ENCODE assay signal across 8 mouse cellular contexts in the genomic region with DNA sequence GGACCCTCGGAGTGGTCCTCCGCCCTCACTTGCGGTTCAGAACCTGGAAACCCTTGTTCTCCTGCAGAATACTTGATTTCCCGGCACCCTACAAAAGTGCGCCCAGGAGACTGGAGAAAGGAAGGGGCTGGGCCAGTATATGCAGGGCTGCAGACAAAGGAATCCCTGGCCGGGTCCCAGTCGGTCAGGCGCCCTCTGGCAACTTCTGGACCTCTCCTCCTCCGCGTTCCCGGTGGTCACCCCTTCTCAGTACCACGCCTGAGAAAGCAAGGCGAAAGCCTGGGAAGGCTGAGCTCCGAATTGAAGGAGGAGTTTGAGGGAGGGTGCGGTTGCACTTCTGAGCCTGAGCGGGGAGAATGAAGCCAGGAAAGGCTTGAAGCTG.
DNase-seq lines count a peak whose midpoint lies in the region; ATAC-seq and TF ChIP-seq lines count a peak whose summit lies in the region.

No protein-coding gene starts in this region.

- H3K9me3 ChIP-seq in heart, embryonic 11.5 days (replicated peaks; ENCODE audit: control insufficient read depth, low read length): no peaks in the 10 kb centered on the region

- TF ChIP-seq CTCF in brain, embryonic 14.5 days (IDR thresholded peaks at IDR 0.05; ENCODE audit: borderline replicate concordance, extremely low read depth, insufficient read depth, insufficient read length): no peak

- peak overlapping the region; percentile 72 for H3K9ac ChIP-seq in heart, embryonic 11.5 days (ENCODE audit: low read depth, low read length)

- H3K4me3 ChIP-seq in heart, embryonic 11.5 days (ENCODE audit: low read depth, low read length): peak overlapping the region; percentile 41

- H3K27ac ChIP-seq in heart, embryonic 11.5 days (ENCODE audit: low read depth, low read length): no peak overlapping the region

- H3K4me1 ChIP-seq in heart, embryonic 11.5 days (ENCODE audit: control insufficient read depth, insufficient read depth, low read length): no peaks in the 10 kb centered on the region

- peak; percentile 61 for ATAC-seq in heart, embryonic 11.5 days (replicated peaks; ENCODE audit: insufficient number of reproducible peaks, low FRiP score, low TSS enrichment)

- peak; percentile 36 for DNase-seq in ES-CJ7 (ENCODE audit: low read depth, low spot score)
- DNase-seq in brain, embryonic 14.5 days (ENCODE audit: low read depth): peak; percentile 25
- peak; percentile 64 for DNase-seq in kidney, postnatal 10 days
- peak; percentile 26 for DNase-seq in mesoderm, embryonic 11.5 days (ENCODE audit: low read depth, low spot score)
- DNase-seq in testis, postnatal 14 days (ENCODE audit: low spot score): peak; percentile 16
- DNase-seq in c-Kit-positive CD71-positive TER-119-positive erythroid progenitor cells, embryonic 14.5 days (ENCODE audit: low spot score): no peak
- DNase-seq in right cerebral cortex, postnatal 14 days: no peak

- H3K4me2 ChIP-seq in heart, embryonic 11.5 days: peak overlapping the region; percentile 63

- 13% methylated on average over 16 of the region's 16 CpGs for WGBS in heart, embryonic 11.5 days (ENCODE audit: insufficient replicate concordance)

- TF ChIP-seq POLR2A in brain, embryonic 14.5 days (IDR thresholded peaks at IDR 0.05; ENCODE audit: borderline replicate concordance, extremely low read depth, insufficient read depth, insufficient read length, poor library complexity, severe bottlenecking): no peak

- H3K27me3 ChIP-seq in heart, embryonic 11.5 days (ENCODE audit: control insufficient read depth, insufficient read depth, low read length): no peaks in the 10 kb centered on the region

- H3K36me3 ChIP-seq in heart, embryonic 11.5 days (ENCODE audit: control insufficient read depth, insufficient read depth, low read length): no peaks in the 10 kb centered on the region

Comparison
In these comparisons a context has a peak if more than half of its experiments do, and no peak if none do; other contexts are left out.
1. DNase-seq: peak in ES-CJ7 (single experiment), brain, embryonic 14.5 days (single experiment), kidney, postnatal 10 days (single experiment), mesoderm, embryonic 11.5 days (single experiment) and testis, postnatal 14 days (single experiment); none in c-Kit-positive CD71-positive TER-119-positive erythroid progenitor cells, embryonic 14.5 days (single experiment) and right cerebral cortex, postnatal 14 days (single experiment).